Mouse (Mus musculus): ENCODE measurements around the gene Vmn1r15. TPM values are rescaled to one million over a fixed set of nuclear protein-coding genes. Genes with fewer than 3 reads are reported as not detected.

Vmn1r15 gene
- polyA plus RNA-seq (2015; fragmentation: Nextera tagmentation; extraction: Ambion mirVana): not detected in 2 replicates

DNA sequence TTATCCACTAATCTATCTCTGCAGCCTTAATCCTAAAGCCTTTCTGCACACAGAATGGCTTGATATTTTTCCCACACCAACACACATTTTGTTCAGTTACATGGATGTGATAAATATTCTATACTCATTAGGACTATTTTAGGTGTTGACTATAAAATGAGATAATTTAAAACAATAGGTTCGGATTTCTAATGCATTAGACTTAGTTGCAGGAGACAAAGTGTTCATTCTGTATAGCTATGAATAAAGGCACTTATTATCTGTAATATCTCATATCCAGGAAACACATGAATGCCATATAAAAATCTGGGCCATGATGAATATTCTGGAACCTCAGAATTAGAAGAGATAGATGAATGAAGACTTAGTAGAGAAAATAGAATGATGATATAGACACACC, at the start of gene Vmn1r15:
Vmn1r15 (plus strand) TSS at position 301 of the 400 bp plus-strand sequence.
- no peak within 1 kb of the TSS for H3K9ac ChIP-seq
- H3K27ac ChIP-seq: no peak within 1 kb of the TSS
- no peaks in the 10 kb centered on the region for H3K9me3 ChIP-seq (replicated peaks)
- no peaks in the 10 kb centered on the region for H3K27me3 ChIP-seq
- H3K36me3 ChIP-seq (ENCODE audit: poor library complexity, severe bottlenecking): no peaks in the 10 kb centered on the region
- no peak within 1 kb of the TSS for H3K4me3 ChIP-seq
- 81% methylated on average over 1 of the region's 1 CpGs for WGBS
- no peak for ATAC-seq
- no peaks in the 10 kb centered on the region for H3K4me1 ChIP-seq
- H3K4me2 ChIP-seq: no peak within 1 kb of the TSS

DNA sequence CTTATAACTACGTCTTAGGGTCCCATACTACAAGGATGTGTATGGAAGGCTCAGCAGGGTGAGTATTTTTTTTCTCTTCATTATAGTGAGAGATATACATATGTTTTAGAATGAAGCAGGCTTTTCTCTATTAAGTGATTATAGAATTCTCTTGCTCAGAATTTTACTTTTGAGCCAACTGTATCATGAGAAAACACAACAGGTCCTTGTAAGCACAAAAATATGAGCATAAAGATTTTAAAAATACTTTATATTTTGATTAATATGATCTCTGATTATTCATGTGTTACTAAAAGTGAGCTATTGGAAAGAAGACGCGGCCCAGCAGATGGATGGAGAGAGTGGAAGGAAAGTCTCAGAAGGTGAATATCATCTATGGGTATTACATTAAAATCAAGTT, 26.4 kb upstream of the Vmn1r15 start, which contains the start of gene Vmn1r14:
Vmn1r14 (plus strand) TSS at position 301 of the 400 bp plus-strand sequence.
- no peak within 1 kb of the TSS for H3K9ac ChIP-seq
- no peak within 1 kb of the TSS for H3K27ac ChIP-seq
- WGBS: 90% methylated on average over 3 of the region's 3 CpGs
- no peaks in the 10 kb centered on the region for H3K9me3 ChIP-seq (replicated peaks)
- H3K4me2 ChIP-seq: no peak within 1 kb of the TSS
- no peaks in the 10 kb centered on the region for H3K4me1 ChIP-seq
- H3K4me3 ChIP-seq: no peak within 1 kb of the TSS
- ATAC-seq: no peak
- no peaks in the 10 kb centered on the region for H3K36me3 ChIP-seq (ENCODE audit: poor library complexity, severe bottlenecking)
- no peaks in the 10 kb centered on the region for H3K27me3 ChIP-seq

DNA sequence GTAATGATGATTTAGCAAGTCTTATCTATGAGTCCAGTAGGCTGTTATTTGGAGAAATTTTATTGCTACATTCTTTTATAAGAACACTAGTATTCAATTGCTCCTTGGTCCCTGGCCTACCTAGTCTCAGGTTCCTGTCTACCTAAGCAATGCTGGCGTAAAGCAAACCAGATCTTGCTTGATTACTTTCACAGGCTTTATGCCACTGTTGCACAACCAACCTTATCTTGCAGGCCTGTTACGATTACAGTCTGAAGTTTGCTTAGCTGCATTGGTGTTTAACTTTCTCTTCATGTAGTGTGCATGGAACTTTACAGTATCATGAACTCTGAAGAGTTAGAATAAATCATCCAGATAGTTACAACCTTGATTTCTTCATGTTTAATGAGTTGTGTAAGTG, 3.2 kb downstream of the Vmn1r15 start:
- Histone ChIP-seq H3K36me3 (ENCODE audit: poor library complexity, severe bottlenecking) (no peaks in the 10 kb centered on the region), H3K4me2 (no peak overlapping the region), H3K4me1 (no peaks in the 10 kb centered on the region), H3K9ac (no peak overlapping the region), H3K9me3 (replicated peaks) (no peaks in the 10 kb centered on the region), H3K27me3 (no peaks in the 10 kb centered on the region), H3K4me3 (no peak overlapping the region), H3K27ac (no peak overlapping the region)
- WGBS: 96% methylated on average over 2 of the region's 2 CpGs
- no peak for ATAC-seq

DNA sequence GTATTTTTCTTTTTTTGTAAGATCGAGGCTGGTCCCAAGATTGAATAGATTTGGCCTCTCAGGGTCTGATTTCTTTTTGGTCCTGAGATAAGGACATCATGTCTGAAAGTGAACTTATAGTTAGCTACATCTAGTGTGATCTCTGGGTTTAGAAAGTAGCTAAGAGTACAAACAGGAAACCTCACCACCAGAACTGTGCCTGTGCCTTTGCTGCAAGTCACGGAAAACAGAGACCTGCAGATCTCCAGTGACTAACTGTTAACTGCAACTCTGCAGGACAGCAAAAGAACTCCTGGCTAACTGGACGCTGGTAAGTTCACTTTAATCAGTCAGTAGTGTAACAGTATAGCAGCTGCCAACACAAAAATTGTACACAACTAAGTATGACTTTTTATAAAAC, 14.1 kb downstream of the Vmn1r15 start:
- Histone ChIP-seq H3K36me3 (ENCODE audit: poor library complexity, severe bottlenecking) (no peaks in the 10 kb centered on the region), H3K4me3 (no peak overlapping the region), H3K4me1 (no peaks in the 10 kb centered on the region), H3K4me2 (no peak overlapping the region), H3K9me3 (replicated peaks) (no peaks in the 10 kb centered on the region), H3K9ac (no peak overlapping the region), H3K27ac (no peak overlapping the region), H3K27me3 (no peaks in the 10 kb centered on the region)
- WGBS: 80% methylated on average over 3 of the region's 3 CpGs
- ATAC-seq: no peak

GRCm38 (mm10) chr6:57272517-57272916, 14.8 kb downstream of the Vmn1r15 start:
- Histone ChIP-seq H3K4me1 (no peaks in the 10 kb centered on the region), H3K4me2 (no peak overlapping the region), H3K4me3 (no peak overlapping the region), H3K9me3 (replicated peaks) (no peaks in the 10 kb centered on the region), H3K36me3 (ENCODE audit: poor library complexity, severe bottlenecking) (no peaks in the 10 kb centered on the region), H3K27ac (no peak overlapping the region), H3K27me3 (no peaks in the 10 kb centered on the region), H3K9ac (no peak overlapping the region)
- no peak for ATAC-seq

DNA sequence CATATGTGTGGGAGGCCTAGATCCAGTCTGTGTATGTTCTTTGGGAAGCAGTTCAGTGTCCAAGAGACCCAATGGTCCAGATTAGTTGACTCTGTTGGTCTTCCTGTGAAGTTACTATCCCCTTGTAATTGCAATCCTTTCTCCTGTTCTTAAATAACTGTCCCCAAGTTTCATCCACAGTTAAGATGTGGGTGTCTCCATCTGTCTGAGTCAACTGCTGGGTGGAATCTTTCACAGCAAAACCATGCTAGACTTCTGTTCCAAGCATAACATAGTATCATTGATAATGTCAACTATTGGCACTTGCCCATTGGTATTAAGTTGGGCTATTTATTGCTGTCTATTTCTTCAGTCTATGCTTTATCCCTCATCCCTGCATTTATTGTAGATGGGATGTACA, 21.2 kb downstream of the Vmn1r15 start:
- Histone ChIP-seq H3K4me2 (no peak overlapping the region), H3K27me3 (no peaks in the 10 kb centered on the region), H3K4me3 (no peak overlapping the region), H3K36me3 (ENCODE audit: poor library complexity, severe bottlenecking) (no peaks in the 10 kb centered on the region), H3K9me3 (replicated peaks) (no peaks in the 10 kb centered on the region), H3K27ac (no peak overlapping the region), H3K9ac (no peak overlapping the region), H3K4me1 (no peaks in the 10 kb centered on the region)
- no peak for ATAC-seq

Other genes with a start within 250 kb of the Vmn1r15 start
- not detected in 2 replicates for gene Vmn1r7, start 232.6 kb upstream of the Vmn1r15 start, polyA plus RNA-seq (2015; fragmentation: Nextera tagmentation; extraction: Ambion mirVana)
- not detected in 2 replicates for gene Vmn1r8, start 225.7 kb upstream of the Vmn1r15 start, polyA plus RNA-seq (2015; fragmentation: Nextera tagmentation; extraction: Ambion mirVana)
- gene Vmn1r9, start 191.2 kb upstream of the Vmn1r15 start, polyA plus RNA-seq (2015; fragmentation: Nextera tagmentation; extraction: Ambion mirVana): not detected in 2 replicates
- not detected in 2 replicates for gene Vmn1r10, start 148.5 kb upstream of the Vmn1r15 start, polyA plus RNA-seq (2015; fragmentation: Nextera tagmentation; extraction: Ambion mirVana)
- gene Vmn1r11, start 124.5 kb upstream of the Vmn1r15 start, polyA plus RNA-seq (2015; fragmentation: Nextera tagmentation; extraction: Ambion mirVana): not detected in 2 replicates
- gene Vmn1r12, start 101.0 kb upstream of the Vmn1r15 start, polyA plus RNA-seq (2015; fragmentation: Nextera tagmentation; extraction: Ambion mirVana): not detected in 2 replicates
- gene Vmn1r13, start 54.7 kb upstream of the Vmn1r15 start, polyA plus RNA-seq (2015; fragmentation: Nextera tagmentation; extraction: Ambion mirVana): not detected in 2 replicates
- gene Vmn1r14, start 26.3 kb upstream of the Vmn1r15 start, polyA plus RNA-seq (2015; fragmentation: Nextera tagmentation; extraction: Ambion mirVana): not detected in 2 replicates
- not detected in 2 replicates for gene Vmn1r16, start 71.5 kb downstream of the Vmn1r15 start, polyA plus RNA-seq (2015; fragmentation: Nextera tagmentation; extraction: Ambion mirVana)
- gene Vmn1r17, start 105.8 kb downstream of the Vmn1r15 start, polyA plus RNA-seq (2015; fragmentation: Nextera tagmentation; extraction: Ambion mirVana): not detected in 2 replicates
- not detected in 2 replicates for gene Vmn1r18, start 137.8 kb downstream of the Vmn1r15 start, polyA plus RNA-seq (2015; fragmentation: Nextera tagmentation; extraction: Ambion mirVana)
- not detected in 2 replicates for gene Vmn1r19, start 145.8 kb downstream of the Vmn1r15 start, polyA plus RNA-seq (2015; fragmentation: Nextera tagmentation; extraction: Ambion mirVana)
- not detected in 2 replicates for gene Vmn1r20, start 171.0 kb downstream of the Vmn1r15 start, polyA plus RNA-seq (2015; fragmentation: Nextera tagmentation; extraction: Ambion mirVana)